Mouse (Mus musculus): Measurements from ENCODE around the gene D630039A03Rik. TPM values are rescaled to one million over a fixed set of nuclear protein-coding genes. Genes with fewer than 3 reads are reported as not detected.

The D630039A03Rik gene
- polyA plus RNA-seq (2014; fragmentation: Nextera tagmentation; extraction: Ambion mirVana): 0.07 and 0.20 TPM in 2 replicates

- Histone ChIP-seq H3K4me2 (ENCODE audit: low read length) (peak within 1 kb of the TSS; percentile 66), H3K27ac (replicated peaks in 1 of 2; ENCODE audit: control insufficient read depth in 1 of 2, insufficient read depth in 1 of 2, low read depth in 2 of 2, low read length in 2 of 2) (no peak within 1 kb of the TSS), H3K27me3 (ENCODE audit: control insufficient read depth, insufficient read depth, low read length) (no peaks in the 10 kb centered on the region), H3K4me1 (ENCODE audit: control insufficient read depth in 2 of 2, insufficient read depth in 2 of 2, low read length in 2 of 2) (peaks cover 14 to 17% of the 10 kb centered on the region in 2 experiments), H3K36me3 (ENCODE audit: control insufficient read depth, insufficient read depth, low read length) (no peaks in the 10 kb centered on the region), H3K9ac (ENCODE audit: low read length) (peak within 1 kb of the TSS; percentile 38; the same call in 1 of the 2 replicates), H3K4me3 (ENCODE audit: control insufficient read depth in 1 of 2, insufficient read depth in 1 of 2, low read depth in 1 of 2, low read length in 2 of 2) (peak within 1 kb of the TSS; percentile 18 to 24; a peak in 3 of 4 replicates), H3K9me3 (ENCODE audit: control insufficient read depth, low read length) (peaks cover 5% of the 10 kb centered on the region; the same call in 1 of the 2 replicates)
- no peak for ATAC-seq (ENCODE audit: insufficient number of reproducible peaks, insufficient read depth, low FRiP score, low read depth)
- 7% methylated on average over 9 of the region's 9 CpGs for WGBS
Measured at GRCm38 (mm10) chr4:57916201-57916661, at the start of gene D630039A03Rik. Gene D630039A03Rik, minus strand, starts transcription at chr4:57916297.

- H3K27me3 ChIP-seq (ENCODE audit: control insufficient read depth, insufficient read depth, low read length): no peaks in the 10 kb centered on the region
- no peak overlapping the region for H3K9ac ChIP-seq (ENCODE audit: low read length)
- H3K9me3 ChIP-seq (ENCODE audit: control insufficient read depth, low read length): no peaks in the 10 kb centered on the region
- H3K4me1 ChIP-seq (ENCODE audit: control insufficient read depth in 2 of 2, insufficient read depth in 2 of 2, low read length in 2 of 2): no peaks in the 10 kb centered on the region
- no peaks in the 10 kb centered on the region for H3K36me3 ChIP-seq (ENCODE audit: control insufficient read depth, insufficient read depth, low read length)
- H3K4me3 ChIP-seq (ENCODE audit: control insufficient read depth in 1 of 2, insufficient read depth in 1 of 2, low read depth in 1 of 2, low read length in 2 of 2): no peak overlapping the region
- ATAC-seq (ENCODE audit: insufficient number of reproducible peaks, insufficient read depth, low FRiP score, low read depth): no peak
- no peak overlapping the region for H3K4me2 ChIP-seq (ENCODE audit: low read length)
- no peak overlapping the region for H3K27ac ChIP-seq (replicated peaks in 1 of 2; ENCODE audit: control insufficient read depth in 1 of 2, insufficient read depth in 1 of 2, low read depth in 2 of 2, low read length in 2 of 2)
- WGBS: 93% methylated on average over 4 of the region's 4 CpGs
Measured at GRCm38 (mm10) chr4:57965516-57965915, 49.4 kb upstream of the D630039A03Rik start.

- Histone ChIP-seq H3K9ac (ENCODE audit: low read length) (no peak overlapping the region), H3K4me3 (ENCODE audit: control insufficient read depth in 1 of 2, insufficient read depth in 1 of 2, low read depth in 1 of 2, low read length in 2 of 2) (no peak overlapping the region), H3K27ac (replicated peaks in 1 of 2; ENCODE audit: control insufficient read depth in 1 of 2, insufficient read depth in 1 of 2, low read depth in 2 of 2, low read length in 2 of 2) (no peak overlapping the region), H3K36me3 (ENCODE audit: control insufficient read depth, insufficient read depth, low read length) (no peaks in the 10 kb centered on the region), H3K4me1 (ENCODE audit: control insufficient read depth in 2 of 2, insufficient read depth in 2 of 2, low read length in 2 of 2) (no peaks in the 10 kb centered on the region), H3K27me3 (ENCODE audit: control insufficient read depth, insufficient read depth, low read length) (no peaks in the 10 kb centered on the region), H3K4me2 (ENCODE audit: low read length) (no peak overlapping the region), H3K9me3 (ENCODE audit: control insufficient read depth, low read length) (no peaks in the 10 kb centered on the region)
- ATAC-seq (ENCODE audit: insufficient number of reproducible peaks, insufficient read depth, low FRiP score, low read depth): no peak
- WGBS: 48% methylated on average over 1 of the region's 1 CpGs
Measured at GRCm38 (mm10) chr4:57964143-57964542, 48.0 kb upstream of the D630039A03Rik start.

- Histone ChIP-seq H3K4me3 (ENCODE audit: control insufficient read depth in 1 of 2, insufficient read depth in 1 of 2, low read depth in 1 of 2, low read length in 2 of 2) (no peak overlapping the region), H3K4me2 (ENCODE audit: low read length) (no peak overlapping the region), H3K27ac (replicated peaks in 1 of 2; ENCODE audit: control insufficient read depth in 1 of 2, insufficient read depth in 1 of 2, low read depth in 2 of 2, low read length in 2 of 2) (no peak overlapping the region), H3K9me3 (ENCODE audit: control insufficient read depth, low read length) (no peaks in the 10 kb centered on the region), H3K36me3 (ENCODE audit: control insufficient read depth, insufficient read depth, low read length) (no peaks in the 10 kb centered on the region), H3K9ac (ENCODE audit: low read length) (no peak overlapping the region), H3K27me3 (ENCODE audit: control insufficient read depth, insufficient read depth, low read length) (no peaks in the 10 kb centered on the region), H3K4me1 (ENCODE audit: control insufficient read depth in 2 of 2, insufficient read depth in 2 of 2, low read length in 2 of 2) (peaks cover 13 to 15% of the 10 kb centered on the region in 2 experiments)
- WGBS: 85% methylated on average over 8 of the region's 8 CpGs
- no peak for ATAC-seq (ENCODE audit: insufficient number of reproducible peaks, insufficient read depth, low FRiP score, low read depth)
Measured at GRCm38 (mm10) chr4:57959056-57959455, 43.0 kb upstream of the D630039A03Rik start.

DNA sequence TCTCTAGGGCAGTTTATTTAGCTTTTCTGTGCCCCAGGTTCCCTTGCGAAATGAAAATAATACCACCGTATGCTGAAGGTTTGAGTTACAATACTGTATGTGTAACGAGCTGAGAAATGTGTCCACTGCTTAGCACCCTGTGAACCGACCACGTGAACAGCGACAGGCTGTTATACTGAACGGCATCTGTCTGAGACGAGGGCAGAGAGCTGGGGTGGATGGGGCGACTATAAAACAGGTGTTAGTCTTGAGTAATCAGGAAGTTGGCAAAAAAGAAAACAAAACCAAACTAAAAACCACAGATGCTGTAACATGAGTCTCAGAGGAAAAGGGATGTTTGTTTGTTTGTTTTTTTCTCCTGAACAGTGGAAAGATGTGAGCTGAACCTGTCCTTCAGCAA lies 42.0 kb upstream of the D630039A03Rik start:
- Histone ChIP-seq H3K4me2 (ENCODE audit: low read length) (no peak overlapping the region), H3K9me3 (ENCODE audit: control insufficient read depth, low read length) (no peaks in the 10 kb centered on the region), H3K27me3 (ENCODE audit: control insufficient read depth, insufficient read depth, low read length) (no peaks in the 10 kb centered on the region), H3K27ac (replicated peaks in 1 of 2; ENCODE audit: control insufficient read depth in 1 of 2, insufficient read depth in 1 of 2, low read depth in 2 of 2, low read length in 2 of 2) (no peak overlapping the region), H3K36me3 (ENCODE audit: control insufficient read depth, insufficient read depth, low read length) (no peaks in the 10 kb centered on the region), H3K4me1 (ENCODE audit: control insufficient read depth in 2 of 2, insufficient read depth in 2 of 2, low read length in 2 of 2) (peaks cover 13 to 15% of the 10 kb centered on the region in 2 experiments), H3K9ac (ENCODE audit: low read length) (no peak overlapping the region), H3K4me3 (ENCODE audit: control insufficient read depth in 1 of 2, insufficient read depth in 1 of 2, low read depth in 1 of 2, low read length in 2 of 2) (no peak overlapping the region)
- ATAC-seq (ENCODE audit: insufficient number of reproducible peaks, insufficient read depth, low FRiP score, low read depth): no peak
- WGBS: 78% methylated on average over 9 of the region's 9 CpGs

DNA sequence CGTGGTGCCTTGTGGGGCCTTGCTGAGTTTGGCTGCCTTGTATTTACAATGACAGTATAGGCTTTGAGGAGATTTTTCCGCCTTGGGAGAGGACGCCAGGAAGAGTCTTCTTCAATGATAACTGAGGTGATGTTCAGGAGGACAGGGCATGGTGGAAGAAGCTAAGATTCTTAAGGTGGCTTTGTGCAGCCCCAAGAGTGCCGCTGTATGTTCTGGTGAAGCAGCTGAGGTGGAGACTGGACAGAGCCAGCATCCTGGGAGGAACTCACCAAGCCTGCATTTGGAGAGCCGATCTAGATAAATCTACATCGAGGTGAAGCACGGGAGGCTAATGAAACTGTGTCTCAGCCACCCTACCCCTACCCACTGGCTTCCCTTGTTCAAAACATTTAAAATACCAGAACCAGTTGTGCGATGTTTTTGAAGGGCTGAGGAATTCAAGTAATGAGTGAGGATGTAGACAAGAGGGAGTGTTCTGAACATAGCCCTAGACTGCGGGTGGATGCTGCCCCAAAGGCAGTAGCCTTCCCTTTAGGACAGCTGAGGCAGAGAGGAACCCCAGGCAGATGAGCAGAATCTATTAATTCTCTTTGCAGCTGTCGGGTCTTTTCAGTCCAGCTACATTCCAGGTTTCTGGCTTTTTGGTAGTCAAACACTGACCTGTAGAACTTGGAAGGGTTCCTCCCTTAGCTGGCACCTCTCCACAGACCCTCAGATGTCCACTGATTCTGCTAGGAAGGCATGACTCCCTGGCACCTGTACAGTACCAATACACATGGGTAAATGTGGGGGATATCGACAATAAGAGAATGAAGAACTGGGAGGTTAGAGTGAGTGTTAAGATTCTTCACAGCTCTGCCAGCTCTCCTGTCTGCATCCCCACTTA lies 41.3 kb upstream of the D630039A03Rik start:
- Histone ChIP-seq H3K9ac (ENCODE audit: low read length) (peak overlapping the region; percentile 70; the same call in 1 of the 2 replicates), H3K36me3 (ENCODE audit: control insufficient read depth, insufficient read depth, low read length) (no peaks in the 10 kb centered on the region), H3K4me2 (ENCODE audit: low read length) (peak overlapping the region; percentile 71), H3K27me3 (ENCODE audit: control insufficient read depth, insufficient read depth, low read length) (no peaks in the 10 kb centered on the region), H3K4me3 (ENCODE audit: control insufficient read depth in 1 of 2, insufficient read depth in 1 of 2, low read depth in 1 of 2, low read length in 2 of 2) (peak overlapping the region; percentile 52 to 87; a peak in 3 of 4 replicates), H3K9me3 (ENCODE audit: control insufficient read depth, low read length) (no peaks in the 10 kb centered on the region), H3K4me1 (ENCODE audit: control insufficient read depth in 2 of 2, insufficient read depth in 2 of 2, low read length in 2 of 2) (peaks cover 13 to 15% of the 10 kb centered on the region in 2 experiments), H3K27ac (replicated peaks in 1 of 2; ENCODE audit: control insufficient read depth in 1 of 2, insufficient read depth in 1 of 2, low read depth in 2 of 2, low read length in 2 of 2) (peak overlapping the region; percentile 93 to 99)
- ATAC-seq (ENCODE audit: insufficient number of reproducible peaks, insufficient read depth, low FRiP score, low read depth): no peak
- 43% methylated on average over 11 of the region's 11 CpGs for WGBS

DNA sequence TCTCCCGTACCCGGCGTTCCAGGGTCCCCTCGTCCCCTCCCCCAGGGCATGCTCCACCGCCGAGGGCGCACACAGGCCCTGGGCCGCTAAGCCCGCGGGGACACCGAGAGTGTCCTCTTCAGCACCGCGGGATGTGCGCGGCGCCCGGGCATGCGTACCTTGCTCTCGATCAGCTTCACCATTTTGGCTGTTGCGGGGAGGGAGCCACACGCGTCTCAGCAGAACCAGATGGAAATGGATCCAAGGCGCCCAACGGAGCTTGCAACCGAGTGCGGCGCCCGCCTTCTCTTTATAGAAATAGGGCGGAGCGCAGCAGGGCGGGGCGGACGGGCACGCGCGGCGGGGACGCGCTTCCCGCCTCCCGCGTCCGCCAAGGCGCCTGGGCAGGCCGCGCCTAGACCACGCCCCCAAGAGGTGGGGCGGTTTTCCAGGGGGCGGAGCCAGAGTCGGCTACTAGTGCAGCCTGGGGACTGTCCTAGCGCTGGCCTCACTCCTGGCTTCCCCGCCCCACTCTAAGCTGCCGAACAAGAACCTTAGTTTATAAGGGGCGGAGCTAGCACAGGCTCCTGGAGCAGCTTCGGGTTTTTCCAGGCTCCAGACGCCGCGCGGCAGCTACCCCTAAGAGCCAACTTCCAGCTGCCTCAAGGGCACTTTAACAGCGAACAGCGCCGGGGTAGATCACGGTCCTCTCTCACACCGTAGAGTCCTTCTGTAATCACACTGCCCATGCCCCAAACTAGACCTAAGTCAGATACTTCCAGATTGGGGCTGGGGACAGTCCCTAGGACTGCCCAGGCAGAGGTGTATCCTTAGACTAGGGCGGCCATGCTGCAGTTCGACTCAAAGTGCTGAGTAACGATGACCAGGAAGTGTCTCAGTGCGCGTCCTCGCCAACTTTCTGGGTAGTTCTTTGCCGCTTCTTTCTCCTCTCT lies 40.2 kb upstream of the D630039A03Rik start, which contains the start of gene Txn1:
TSS of gene Txn1 (minus strand) at position 383 of the 932 bp plus-strand sequence.
- H3K4me3 ChIP-seq (ENCODE audit: control insufficient read depth in 1 of 2, insufficient read depth in 1 of 2, low read depth in 1 of 2, low read length in 2 of 2): peak within 1 kb of the TSS; percentile 67 to 87
- peak; percentile 99 for ATAC-seq (ENCODE audit: insufficient number of reproducible peaks, insufficient read depth, low FRiP score, low read depth)
- peaks cover 13 to 15% of the 10 kb centered on the region in 2 experiments for H3K4me1 ChIP-seq (ENCODE audit: control insufficient read depth in 2 of 2, insufficient read depth in 2 of 2, low read length in 2 of 2)
- peak within 1 kb of the TSS; percentile 93 to 99 for H3K27ac ChIP-seq (replicated peaks in 1 of 2; ENCODE audit: control insufficient read depth in 1 of 2, insufficient read depth in 1 of 2, low read depth in 2 of 2, low read length in 2 of 2)
- no peaks in the 10 kb centered on the region for H3K9me3 ChIP-seq (ENCODE audit: control insufficient read depth, low read length)
- peaks cover 6% of the 10 kb centered on the region for H3K36me3 ChIP-seq (ENCODE audit: control insufficient read depth, insufficient read depth, low read length)
- H3K4me2 ChIP-seq (ENCODE audit: low read length): peak within 1 kb of the TSS; percentile 80
- no peaks in the 10 kb centered on the region for H3K27me3 ChIP-seq (ENCODE audit: control insufficient read depth, insufficient read depth, low read length)
- WGBS: under 1% methylated on average over 71 of the region's 71 CpGs
- H3K9ac ChIP-seq (ENCODE audit: low read length): peak within 1 kb of the TSS; percentile 86

Data from heart, embryonic 14.5 days (tissue).